16 mouse cellular contexts compared by ENCODE assay signal in genomic region chr11:69549060-69549656, GRCm38 (mm10). TPM values are rescaled to one million over a fixed set of nuclear protein-coding genes. Genes with fewer than 3 reads are reported as not detected.
A peak's percentile ranks its signal among the peaks of the same experiment; 100 is the strongest.
DNase-seq lines count a peak whose midpoint lies in the region; ATAC-seq and TF ChIP-seq lines count a peak whose summit lies in the region.
"Had no signal": no experiment of that assay in that cellular context is flagged by ENCODE, and none has a peak within 500 bp of the region (broad histone marks: within the 10 kb centered on the region; RNA-seq: fewer than 3 reads in every experiment).

TSS of gene Dnah2 (minus strand) at chr11:69549110.

- no peak for TF ChIP-seq POLR2A in kidney, adult 2 months (IDR thresholded peaks at IDR 0.05; ENCODE audit: low read depth, low read length)

- H3K9me3 ChIP-seq in kidney, embryonic 15.5 days (replicated peaks), result no peaks in the 10 kb centered on the region
- no peaks in the 10 kb centered on the region for H3K9me3 ChIP-seq in forebrain, embryonic 15.5 days
- no peaks in the 10 kb centered on the region for H3K9me3 ChIP-seq in intestine, postnatal 0 days (ENCODE audit: control insufficient read depth)
- no peaks in the 10 kb centered on the region for H3K9me3 ChIP-seq in neural tube, embryonic 13.5 days

- H3K4me3 ChIP-seq in kidney, embryonic 15.5 days (replicated peaks), result no peak within 1 kb of the TSS
- no peak within 1 kb of the TSS for H3K4me3 ChIP-seq in kidney, adult 2 months (ENCODE audit: insufficient read depth, low read depth, low read length)
- H3K4me3 ChIP-seq in forebrain, embryonic 15.5 days, result no peak within 1 kb of the TSS
- H3K4me3 ChIP-seq in intestine, postnatal 0 days (ENCODE audit: low read depth, low read length), result no peak within 1 kb of the TSS
- H3K4me3 ChIP-seq in neural tube, embryonic 13.5 days, result no peak within 1 kb of the TSS

- no peak within 1 kb of the TSS for H3K4me2 ChIP-seq in kidney, embryonic 15.5 days
- 0 out of 2 replicates have a peak within 1 kb of the TSS, but pooled peaks have one; percentile 78 for H3K4me2 ChIP-seq in forebrain, embryonic 15.5 days (replicated peaks)
- no peak within 1 kb of the TSS for H3K4me2 ChIP-seq in intestine, postnatal 0 days (replicated peaks; ENCODE audit: low read depth)
- peak within 1 kb of the TSS; percentile 77 for H3K4me2 ChIP-seq in neural tube, embryonic 13.5 days

- WGBS in kidney, embryonic 15.5 days, result 40% methylated on average over 12 of the region's 12 CpGs
- WGBS in kidney, adult 2 months, result 62% methylated on average over 12 of the region's 12 CpGs
- WGBS in forebrain, embryonic 15.5 days, result 56% methylated on average over 12 of the region's 12 CpGs
- WGBS in intestine, postnatal 0 days, result 37% methylated on average over 12 of the region's 12 CpGs
- 38% methylated on average over 12 of the region's 12 CpGs for WGBS in neural tube, embryonic 13.5 days

- DNase-seq in kidney, adult 2 months, result no peak
- DNase-seq in right cerebral cortex, postnatal 4 days, result no peak
- DNase-seq in embryo, embryonic 10.5 days (ENCODE audit: low spot score), result no peak
- DNase-seq in cerebellum, adult 8-10 months, result no peak
- DNase-seq: adrenal gland, postnatal 36 days; cerebellum, adult 11 months; heart, postnatal 14 days; layer of hippocampus, adult 9-11 months; left cerebral cortex, postnatal 4 days; liver, postnatal 0 days; thymus, postnatal 14 days had no signal

- H3K27ac ChIP-seq in kidney, embryonic 15.5 days, result no peak within 1 kb of the TSS
- no peak within 1 kb of the TSS for H3K27ac ChIP-seq in kidney, adult 2 months (ENCODE audit: insufficient read depth, low read depth, low read length)
- peak within 1 kb of the TSS; percentile 93 for H3K27ac ChIP-seq in forebrain, embryonic 15.5 days (replicated peaks)
- no peak within 1 kb of the TSS for H3K27ac ChIP-seq in intestine, postnatal 0 days (ENCODE audit: low read depth, low read length)
- peak within 1 kb of the TSS; percentile 91 for H3K27ac ChIP-seq in neural tube, embryonic 13.5 days (replicated peaks)
- H3K27ac ChIP-seq: kidney, postnatal 0 days had no signal

- TF ChIP-seq CTCF in kidney, adult 2 months (conservative IDR thresholded peaks at IDR 0.05; ENCODE audit: insufficient read depth, insufficient read length, low read depth, low read length), result no peak
- 0 out of 2 replicates have a peak, but pooled peaks have one; percentile 15 for TF ChIP-seq CTCF in intestine, postnatal 0 days (IDR thresholded peaks at IDR 0.05; ENCODE audit: low read depth)

- no peak for ATAC-seq in kidney, embryonic 15.5 days (replicated peaks; ENCODE audit: low FRiP score)
- no peak for ATAC-seq in forebrain, embryonic 15.5 days (replicated peaks)
- no peak for ATAC-seq in intestine, postnatal 0 days
- no peak for ATAC-seq in neural tube, embryonic 13.5 days (ENCODE audit: low read depth)
- ATAC-seq: liver, postnatal 0 days had no signal

- H3K27me3 ChIP-seq in kidney, embryonic 15.5 days, result peaks cover 16% of the 10 kb centered on the region
- no peaks in the 10 kb centered on the region for H3K27me3 ChIP-seq in kidney, adult 2 months (replicated peaks; ENCODE audit: control insufficient read depth, insufficient read depth, low read length)
- H3K27me3 ChIP-seq in forebrain, embryonic 15.5 days, result no peaks in the 10 kb centered on the region
- no peaks in the 10 kb centered on the region for H3K27me3 ChIP-seq in intestine, postnatal 0 days (replicated peaks; ENCODE audit: control insufficient read depth, insufficient read depth, low read length)
- no peaks in the 10 kb centered on the region for H3K27me3 ChIP-seq in neural tube, embryonic 13.5 days

- H3K9ac ChIP-seq in kidney, embryonic 15.5 days, result 0 out of 2 replicates have a peak within 1 kb of the TSS, but pooled peaks have one; percentile 10
- H3K9ac ChIP-seq in forebrain, embryonic 15.5 days (replicated peaks), result no peak within 1 kb of the TSS
- no peak within 1 kb of the TSS for H3K9ac ChIP-seq in intestine, postnatal 0 days (ENCODE audit: low read depth, low read length)
- H3K9ac ChIP-seq in neural tube, embryonic 13.5 days, result 0 out of 2 replicates have a peak within 1 kb of the TSS, but pooled peaks have one; percentile 26
- H3K9ac ChIP-seq: liver, postnatal 0 days had no signal

- no peaks in the 10 kb centered on the region for H3K36me3 ChIP-seq in kidney, embryonic 15.5 days
- H3K36me3 ChIP-seq in kidney, adult 2 months (ENCODE audit: control insufficient read depth, insufficient read depth, low read length), result no peaks in the 10 kb centered on the region
- H3K36me3 ChIP-seq in forebrain, embryonic 15.5 days, result no peaks in the 10 kb centered on the region
- H3K36me3 ChIP-seq in intestine, postnatal 0 days (ENCODE audit: control insufficient read depth, insufficient read depth), result no peaks in the 10 kb centered on the region
- H3K36me3 ChIP-seq in neural tube, embryonic 13.5 days, result no peaks in the 10 kb centered on the region

- H3K4me1 ChIP-seq in kidney, embryonic 15.5 days, result peaks cover 43% of the 10 kb centered on the region
- peaks cover 7% of the 10 kb centered on the region; the same call in 1 of the 2 replicates for H3K4me1 ChIP-seq in kidney, adult 2 months (ENCODE audit: control insufficient read depth, insufficient read depth, low read length)
- H3K4me1 ChIP-seq in forebrain, embryonic 15.5 days, result peaks cover 73% of the 10 kb centered on the region
- H3K4me1 ChIP-seq in intestine, postnatal 0 days (replicated peaks; ENCODE audit: control insufficient read depth, insufficient read depth, low read length), result 0 out of 2 replicates have a peak, but pooled peaks cover 4% of the 10 kb centered on the region
- peaks cover 73% of the 10 kb centered on the region for H3K4me1 ChIP-seq in neural tube, embryonic 13.5 days (replicated peaks)

RNA-seq across cellular contexts. Expression of gene Dnah2, which starts in this region (rescaled TPM):
- polyA plus RNA-seq in kidney, embryonic 15.5 days (2015; fragmentation: Nextera tagmentation; extraction: Ambion mirVana), result 0.73 and 0.87 TPM in 2 replicates
- 0.50 and 0.73 TPM in 2 replicates for polyA plus RNA-seq in kidney, adult 2 months (2012; rRNA removed)
- 2.7 and 3.1 TPM in 2 replicates for polyA plus RNA-seq in forebrain, embryonic 15.5 days (2015; fragmentation: Nextera tagmentation; extraction: Ambion mirVana)
- polyA plus RNA-seq in intestine, postnatal 0 days (2015; fragmentation: Nextera tagmentation; extraction: Ambion mirVana), result 8.0 and 8.7 TPM in 2 replicates
- polyA plus RNA-seq in neural tube, embryonic 13.5 days (2015; fragmentation: Nextera tagmentation; extraction: Ambion mirVana), result 2.2 and 2.7 TPM in 2 replicates

Comparison
In these comparisons a context has a peak if more than half of its experiments do, and no peak if none do; other contexts are left out.
1. H3K27ac ChIP-seq: peak in forebrain, embryonic 15.5 days (single experiment) and neural tube, embryonic 13.5 days (single experiment); none in kidney, embryonic 15.5 days (single experiment), kidney, adult 2 months (single experiment) and intestine, postnatal 0 days (single experiment).
2. H3K4me2 ChIP-seq: peak in forebrain, embryonic 15.5 days (single experiment) and neural tube, embryonic 13.5 days (single experiment); none in kidney, embryonic 15.5 days (single experiment) and intestine, postnatal 0 days (single experiment).
3. H3K9ac ChIP-seq: peak in kidney, embryonic 15.5 days (single experiment) and neural tube, embryonic 13.5 days (single experiment); none in forebrain, embryonic 15.5 days (single experiment) and intestine, postnatal 0 days (single experiment).